Mouse (Mus musculus) natural killer cell, adult 2 months (primary cell): ENCODE results near the gene Alg12.
"Not testable (repeated sequence)": the region's sequence is repeated elsewhere in the genome, so short reads cannot be mapped to it uniquely, and the experiment has no call there.

Experiments used
- DNase-seq, 2 experiments: peaks; one replicate each; pipeline ENCODE4 v3.0.0; 2022; ENCODE audit warnings: low spot score in 2 of 2

Gene Alg12

DNA sequence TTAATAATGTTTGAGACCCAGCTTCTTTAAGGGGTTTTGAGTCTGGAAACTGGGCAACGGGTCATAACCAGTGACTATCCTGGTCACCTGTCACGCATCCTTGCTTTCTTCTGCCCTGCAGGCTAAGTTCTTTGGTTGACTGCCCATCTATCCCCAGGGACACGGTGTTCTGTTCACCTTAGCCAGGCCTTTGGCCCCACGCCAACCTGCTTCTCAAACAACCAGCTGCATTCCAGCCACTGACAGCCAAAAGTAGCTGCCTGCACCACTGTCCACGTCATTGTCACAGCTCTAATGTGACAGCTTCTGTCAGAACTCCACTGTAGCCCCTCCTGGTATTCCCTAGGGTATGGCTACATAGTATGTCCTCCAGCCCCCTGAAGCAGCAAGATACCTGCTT lies 12.4 kb upstream of the Alg12 start:
- no peak for DNase-seq

- no peak for DNase-seq
Observed at GRCm38 (mm10) chr15:88830696-88831095, 11.6 kb upstream of the Alg12 start.

DNA sequence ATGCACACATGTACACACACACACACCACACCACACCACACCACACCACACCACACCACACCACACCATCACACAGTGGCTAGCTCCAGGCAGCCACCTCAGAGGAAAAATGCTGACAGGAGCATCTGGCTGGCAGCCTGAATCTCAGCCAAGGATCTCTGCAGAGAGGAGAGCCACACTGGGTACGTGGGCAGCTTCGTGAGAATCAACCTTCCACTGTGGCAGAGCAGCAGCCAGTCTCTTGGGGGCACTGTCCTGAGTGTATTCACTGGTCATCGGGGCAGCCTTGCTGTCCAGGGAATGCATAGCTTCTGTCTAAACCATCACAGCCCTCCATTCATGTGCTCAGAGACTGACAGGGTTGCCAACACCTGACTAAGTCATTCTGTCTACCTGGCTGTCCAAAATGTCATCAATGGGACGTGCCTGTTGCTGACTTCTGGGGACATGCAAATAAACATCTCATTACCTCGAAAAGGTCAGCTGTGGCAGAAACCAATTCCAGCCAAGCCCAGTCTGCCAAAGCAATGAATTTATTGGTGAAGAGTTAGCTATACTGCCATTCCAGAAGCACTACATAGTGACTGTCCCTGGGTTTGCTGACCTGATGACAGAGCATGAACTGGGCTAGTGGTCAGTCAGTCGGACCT lies 10.8 kb upstream of the Alg12 start:
- no peak for DNase-seq

DNA sequence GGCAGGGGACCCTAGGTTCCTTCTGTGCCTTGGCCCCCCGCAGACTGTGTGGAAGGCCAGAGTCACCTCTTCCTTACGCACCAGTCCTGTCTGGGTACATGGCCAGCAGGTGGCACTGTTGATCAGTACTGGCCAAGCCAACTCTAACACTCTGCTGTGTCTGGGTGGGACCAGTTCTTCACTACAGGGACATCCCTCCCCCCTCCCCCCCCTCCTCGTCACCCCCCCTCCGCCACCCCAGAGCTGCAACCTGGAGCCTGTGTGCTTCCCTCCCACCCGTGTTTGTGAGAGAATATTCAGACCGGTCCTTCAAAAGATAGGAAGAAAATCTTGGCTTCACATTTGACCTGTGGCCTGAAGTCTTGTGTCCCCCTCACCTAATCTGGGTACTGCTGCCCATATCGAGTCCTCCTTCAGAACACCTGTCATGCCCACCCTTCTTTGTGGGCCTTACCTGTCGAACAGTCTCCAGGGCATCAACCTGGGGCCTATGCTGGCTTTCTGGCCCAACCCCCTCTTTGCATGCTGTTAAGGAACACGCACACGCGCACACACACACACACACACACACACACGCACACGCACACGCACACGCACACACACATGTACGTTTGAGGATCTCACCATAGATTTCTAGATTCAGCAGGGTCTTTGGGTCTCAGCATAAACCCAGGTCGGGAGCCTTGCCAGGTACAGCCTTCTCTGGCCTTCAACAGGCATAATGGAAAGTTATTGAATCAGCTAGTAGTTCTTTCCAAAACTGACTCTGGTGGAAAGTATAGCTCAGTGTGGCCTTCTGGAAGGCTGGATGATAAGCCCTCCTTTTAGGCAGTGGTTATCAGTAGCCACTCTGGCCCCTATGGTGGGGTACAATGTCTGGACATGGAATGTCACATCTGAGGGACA lies 9.9 kb upstream of the Alg12 start:
- DNase-seq, result peak; percentile 79 to 86

GRCm38 (mm10) chr15:88827991-88828799 lies 9.1 kb upstream of the Alg12 start:
- DNase-seq, result peak; percentile 37 to 60

GRCm38 (mm10) chr15:88827466-88827865 lies 8.3 kb upstream of the Alg12 start:
- no peak for DNase-seq

DNA sequence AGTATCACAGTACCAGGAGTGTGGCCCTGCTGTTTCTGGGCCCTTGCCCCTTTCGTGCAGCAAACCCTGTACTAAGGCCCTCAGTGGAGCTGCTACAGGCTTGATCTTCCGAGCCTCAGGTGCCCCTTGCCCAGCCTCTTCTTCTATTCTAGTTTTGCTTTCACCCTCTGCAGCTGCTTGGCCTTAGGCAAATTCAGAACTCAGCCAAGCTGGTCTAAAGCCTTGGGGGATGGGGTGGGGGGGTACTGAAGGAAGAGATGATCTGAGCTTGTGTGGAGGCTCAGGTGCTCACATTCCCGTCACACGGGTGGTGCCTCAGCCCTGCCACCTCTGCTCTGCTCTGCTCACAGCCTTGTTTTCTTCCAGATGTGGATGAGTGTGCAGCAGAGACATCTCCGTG lies 4.3 kb upstream of the Alg12 start:
- no peak for DNase-seq

DNA sequence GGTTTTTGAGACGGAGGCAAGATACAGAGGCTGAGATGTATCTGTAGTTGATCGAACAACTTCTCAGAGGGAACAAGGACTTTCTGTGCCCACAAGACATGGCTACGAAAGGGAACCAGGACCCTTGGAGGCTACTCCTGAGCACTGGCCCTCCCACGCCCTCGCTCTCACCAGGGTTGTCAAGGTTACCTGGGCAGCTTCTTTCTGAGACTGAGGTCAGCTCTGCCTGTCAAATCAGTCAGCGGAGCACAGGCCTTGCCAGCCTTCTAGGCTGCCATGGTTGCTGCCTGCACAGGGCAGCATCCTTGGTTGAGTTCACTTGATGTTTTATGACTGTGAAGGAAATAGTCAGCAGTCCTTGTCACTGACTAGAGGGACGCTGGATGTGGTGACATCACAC lies 3.4 kb upstream of the Alg12 start:
- DNase-seq, result no peak

DNA sequence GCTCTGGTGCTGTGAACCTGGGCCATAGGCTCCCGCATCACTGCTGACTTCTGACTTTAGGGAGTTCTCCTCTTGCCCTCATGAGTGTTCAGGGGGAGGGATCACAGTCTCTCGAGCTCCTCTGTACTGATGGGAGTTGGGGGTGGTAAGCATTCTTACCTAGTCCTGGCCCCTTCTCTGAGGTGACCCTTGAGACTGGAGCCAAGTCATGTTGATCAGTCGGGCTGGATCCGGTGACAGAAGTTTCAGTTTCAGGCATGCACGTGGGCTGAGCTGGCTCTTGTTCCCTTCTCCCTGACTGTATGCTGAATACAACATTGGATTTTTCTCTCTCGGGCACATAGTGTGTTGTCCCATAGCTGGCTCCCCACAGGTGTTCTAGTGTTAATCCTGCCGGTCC lies 2.3 kb upstream of the Alg12 start:
- DNase-seq, result no peak

GRCm38 (mm10) chr15:88819906-88820303 lies 787 bp upstream of the Alg12 start:
- DNase-seq, result no peak

- DNase-seq, result no peak
Observed at GRCm38 (mm10) chr15:88815196-88815700, 3.9 kb downstream of the Alg12 start.

DNA sequence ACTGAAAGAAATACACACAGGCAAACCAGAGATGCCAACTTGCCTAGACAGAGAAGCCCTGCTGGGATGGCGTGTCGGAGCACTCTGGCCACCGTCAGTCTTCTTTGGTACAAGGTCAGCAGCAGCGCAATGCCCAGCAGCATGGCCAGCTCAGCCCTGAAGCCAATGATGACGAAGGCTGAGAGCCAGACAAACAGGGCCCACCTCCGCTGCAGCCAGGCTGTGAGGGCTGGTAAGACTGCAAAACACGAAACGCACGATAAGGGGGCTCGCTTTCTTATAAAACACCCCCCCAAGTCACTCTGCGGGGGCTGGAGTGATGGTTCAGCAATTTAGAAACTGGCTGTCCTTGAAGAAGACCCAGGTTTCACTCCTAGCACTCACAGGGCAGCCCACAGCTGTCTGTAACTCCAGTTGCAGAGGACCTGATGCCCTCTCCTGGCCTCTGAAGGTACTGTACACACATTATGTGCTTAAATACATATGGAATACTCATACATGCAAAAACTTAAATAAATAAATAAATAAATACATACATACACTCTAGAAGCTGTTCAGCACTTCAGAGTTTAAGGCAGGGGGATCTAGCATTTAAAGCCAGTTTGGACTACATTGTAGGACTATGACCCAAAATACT lies 4.6 kb downstream of the Alg12 start:
- no peak for DNase-seq

- DNase-seq, result not testable (repeated sequence)
Observed at GRCm38 (mm10) chr15:88813873-88814272, 5.2 kb downstream of the Alg12 start.

- DNase-seq, result no peak
Observed at GRCm38 (mm10) chr15:88813262-88813661, 5.9 kb downstream of the Alg12 start.

- DNase-seq, result no peak
Observed at GRCm38 (mm10) chr15:88810369-88810768, 8.7 kb downstream of the Alg12 start.

DNA sequence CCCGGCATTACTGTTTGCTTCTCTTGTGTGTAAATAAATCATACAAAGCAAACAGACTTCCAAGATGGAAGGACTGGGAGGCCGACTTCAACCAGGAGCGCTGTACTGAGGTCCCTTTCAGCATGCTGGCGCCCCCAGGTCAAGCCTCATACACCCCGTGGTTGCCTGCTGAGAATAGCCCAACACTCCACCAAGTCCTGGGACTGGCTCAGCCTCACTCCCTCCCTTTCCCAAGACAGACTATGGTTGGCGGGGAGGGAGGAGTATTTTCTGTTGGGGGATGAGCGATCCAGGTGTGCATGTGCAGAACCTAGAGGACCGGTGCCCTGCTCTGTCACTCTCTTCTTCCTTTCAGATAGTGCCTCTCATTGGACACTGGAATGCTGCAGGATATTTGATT lies 11.0 kb downstream of the Alg12 start:
- no peak for DNase-seq

DNA sequence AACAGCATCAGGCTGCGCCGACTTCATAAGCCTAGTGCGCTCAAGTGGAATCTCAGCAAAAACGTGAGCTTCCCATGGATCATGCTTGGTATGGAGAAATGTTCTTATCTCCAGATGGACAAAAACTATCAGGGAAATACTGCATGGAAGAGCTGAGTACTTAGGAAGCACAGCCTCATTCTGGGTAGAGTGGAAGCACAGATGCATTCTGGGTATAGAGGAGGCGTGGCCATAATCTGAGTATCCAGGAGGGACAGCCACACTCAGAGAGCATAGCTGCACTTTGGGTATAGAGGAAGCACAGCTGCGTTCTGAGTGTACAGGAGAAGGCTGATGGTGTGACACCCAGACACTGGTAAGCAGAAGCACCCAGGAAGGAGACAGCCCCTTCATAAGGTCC lies 16.8 kb downstream of the Alg12 start:
- no peak for DNase-seq

GRCm38 (mm10) chr15:88801903-88802302 lies 17.2 kb downstream of the Alg12 start:
- no peak for DNase-seq

DNA sequence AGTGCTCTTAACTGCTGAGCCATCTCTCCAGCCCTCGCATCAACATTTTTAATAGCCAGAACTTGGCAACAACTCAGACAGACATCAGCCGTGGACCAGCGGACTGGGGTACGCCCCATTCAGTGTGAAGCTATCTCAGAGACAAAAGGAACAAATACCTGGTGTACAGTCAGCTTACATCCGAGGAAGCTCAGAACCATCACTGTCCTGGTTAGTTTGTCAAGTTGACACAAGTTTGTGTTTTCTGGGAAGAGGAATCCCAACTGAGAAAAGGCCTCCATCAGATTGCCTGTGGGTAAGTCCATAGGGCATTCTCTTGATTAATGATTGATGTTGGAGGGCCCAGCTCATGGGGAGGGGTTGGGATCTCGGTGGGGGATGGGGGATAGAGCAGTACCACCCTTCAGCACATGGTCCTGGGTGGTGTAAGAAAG lies 18.2 kb downstream of the Alg12 start:
- DNase-seq, result no peak

- DNase-seq, result no peak
Observed at GRCm38 (mm10) chr15:88799950-88800371, 19.2 kb downstream of the Alg12 start.

DNA sequence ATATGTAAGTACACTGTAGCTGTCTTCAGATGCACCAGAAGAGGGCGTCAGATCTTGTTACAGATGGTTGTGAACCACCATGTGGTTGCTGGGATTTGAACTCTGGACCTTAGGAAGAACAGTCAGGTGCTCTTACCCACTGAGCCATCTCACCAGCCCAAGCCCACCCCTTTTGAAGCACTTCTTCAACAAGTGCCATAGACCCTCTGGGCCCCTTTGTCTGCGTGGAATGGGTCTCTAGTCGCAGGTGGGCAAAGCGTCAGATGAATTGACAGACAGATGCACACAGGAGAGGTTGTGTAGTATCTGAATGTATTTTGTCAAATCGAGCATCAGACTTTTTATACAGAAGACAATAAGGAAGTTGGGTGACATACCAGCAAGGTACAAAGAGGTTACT lies 24.4 kb downstream of the Alg12 start:
- DNase-seq, result not testable (repeated sequence)
